Mouse (Mus musculus) kidney, embryonic 15.5 days (tissue): ENCODE results near the gene Mrpl33. TPM values are rescaled to one million over a fixed set of nuclear protein-coding genes. Genes with fewer than 3 reads are reported as not detected.

ENCODE experiments used
- ATAC-seq: fragments of 200-750 bp; cut with Nextera tagmentation; replicated peaks from 2 replicates; pipeline ENCODE4 v1.8.0; 2017; ENCODE audit warnings: moderate TSS enrichment; ENCODE audit not compliant: low FRiP score
- H3K27ac ChIP-seq: fragments of 300-500 bp; sonication (generic); 2 replicates; pipeline ENCODE4 v1.5.1; 2015; ENCODE audit warnings: mild to moderate bottlenecking, inconsistent platforms
- H3K27me3 ChIP-seq: fragments of 300-500 bp; sonication (generic); 2 replicates; pipeline ENCODE4 v1.6.1; 2015; ENCODE audit warnings: inconsistent platforms
- H3K36me3 ChIP-seq: fragments of 300-500 bp; sonication (generic); 2 replicates; pipeline ENCODE4 v1.6.1; 2015; ENCODE audit warnings: inconsistent platforms
- H3K4me1 ChIP-seq: fragments of 300-500 bp; sonication (generic); 2 replicates; pipeline ENCODE4 v1.6.1; 2015; ENCODE audit warnings: inconsistent platforms
- H3K4me2 ChIP-seq: fragments of 300-500 bp; sonication (generic); 2 replicates; pipeline ENCODE4 v1.6.1; 2015; ENCODE audit warnings: moderate library complexity, mild to moderate bottlenecking, inconsistent platforms
- H3K4me3 ChIP-seq: fragments of 300-500 bp; sonication (generic); replicated peaks from 2 replicates; pipeline ENCODE4 v1.5.1; 2015; ENCODE audit warnings: mild to moderate bottlenecking, inconsistent platforms
- H3K9ac ChIP-seq: fragments of 300-500 bp; sonication (generic); 2 replicates; pipeline ENCODE4 v1.6.1; 2015; ENCODE audit warnings: mild to moderate bottlenecking, inconsistent platforms
- H3K9me3 ChIP-seq: fragments of 300-500 bp; sonication (generic); replicated peaks from 2 replicates; pipeline ENCODE4 v1.6.1; 2016; ENCODE audit warnings: inconsistent platforms
- WGBS: fragments of 180-500 bp; shearing (Covaris S2); methylation state at CpG from one replicate; pipeline ENCODE4 v1.1.7; 2015; ENCODE audit warnings: mixed read lengths; 5-methylcytosine and 5-hydroxymethylcytosine counted together
- microRNA-seq: library from miRNA; unstranded; fragments of <30 nt; microRNA quantifications from one replicate; pipeline ENCODE4, GENCODE M21; 2016
- polyA plus RNA-seq: library from polyadenylated mRNA; unstranded; fragments of >200 nt; fragmentation: Nextera tagmentation; extraction: Ambion mirVana; gene quantifications from 2 replicates; pipeline ENCODE4 v1.2.1, GENCODE M21; 2015

Gene Mrpl33
- polyA plus RNA-seq, 1 experiment from 2014 or later = 272 TPM

- WGBS = 59% methylated on average over 5 of the region's 5 CpGs
- H3K9ac ChIP-seq = no peak overlapping the region
- H3K4me3 ChIP-seq = no peak overlapping the region
- no peaks in the 10 kb centered on the region for H3K27me3 ChIP-seq
- H3K27ac ChIP-seq = peak overlapping the region; percentile 86
- peaks cover 14% of the 10 kb centered on the region for H3K36me3 ChIP-seq
- no peak overlapping the region for H3K4me2 ChIP-seq
- no peaks in the 10 kb centered on the region for H3K9me3 ChIP-seq
- 0 out of 2 replicates have a peak, but pooled peaks have one; percentile 12 for ATAC-seq
- H3K4me1 ChIP-seq = peaks cover 24% of the 10 kb centered on the region
Measured at GRCm38 (mm10) chr5:31713841-31714264, 117.1 kb downstream of the Mrpl33 start.

Small RNA genes within 50 kb of the gene (microRNA-seq; reads per million reads assigned to microRNA genes)
- not detected for gene Mir3473e

Other genes starting within 250 kb of the Mrpl33 start
- gene Zfp512, start 144.5 kb upstream of the Mrpl33 start, polyA plus RNA-seq = 48.5 and 60.2 TPM in 2 replicates
- gene 4930548H24Rik, start 111.2 kb upstream of the Mrpl33 start, polyA plus RNA-seq = not detected in 2 replicates
- 70.5 and 72.3 TPM in 2 replicates for gene Gpn1, start 102.2 kb upstream of the Mrpl33 start, polyA plus RNA-seq
- 36.7 and 38.9 TPM in 2 replicates for gene Slc4a1ap, start 69.9 kb upstream of the Mrpl33 start, polyA plus RNA-seq
- gene Supt7l, start 69.1 kb upstream of the Mrpl33 start, polyA plus RNA-seq = 24.7 and 28.9 TPM in 2 replicates
- gene Rbks, start 100.7 kb downstream of the Mrpl33 start, polyA plus RNA-seq = 4.5 and 5.5 TPM in 2 replicates
- 76.7 and 83.2 TPM in 2 replicates for gene Babam2, start 100.7 kb downstream of the Mrpl33 start, polyA plus RNA-seq